Mouse (Mus musculus) small intestine, adult 2 months (tissue): ENCODE measurements at regions not wholly inside any gene's neighbourhood (a gene's known extent, or its start where the extent isn't known, plus 50 kb on each side); places are given as distances from the start of the nearest gene placed in this dataset.

Source experiments
- CTCF ChIP-seq: fragments of 200-500 bp; IDR thresholded peaks from 2 replicates; pipeline ENCODE4 v1.5.1; 2012; ENCODE audit warnings: low read depth, mild to moderate bottlenecking, control low read depth, inconsistent platforms, low read length, moderate library complexity, mixed read lengths; ENCODE audit not compliant: insufficient replicate concordance, insufficient read length; ENCODE audit errors: extremely low read depth
- POLR2A ChIP-seq: fragments of 200-500 bp; IDR thresholded peaks from 2 replicates; pipeline ENCODE4 v1.6.1; 2012; ENCODE audit warnings: low read depth, mild to moderate bottlenecking, control low read depth, inconsistent platforms, low read length, moderate library complexity

- TF ChIP-seq CTCF: no peak
- no peak for TF ChIP-seq POLR2A
Observed at GRCm38 (mm10) chrX:19237048-19237737, 243.9 kb downstream of the Tex13c3 start.
